Mouse (Mus musculus) cerebellum, adult 11-12 months (tissue): ENCODE results near the gene Celf5.

Experiments used
- DNase-seq: peaks from one replicate; pipeline ENCODE4 v3.0.0; 2022

The Celf5 gene

DNA sequence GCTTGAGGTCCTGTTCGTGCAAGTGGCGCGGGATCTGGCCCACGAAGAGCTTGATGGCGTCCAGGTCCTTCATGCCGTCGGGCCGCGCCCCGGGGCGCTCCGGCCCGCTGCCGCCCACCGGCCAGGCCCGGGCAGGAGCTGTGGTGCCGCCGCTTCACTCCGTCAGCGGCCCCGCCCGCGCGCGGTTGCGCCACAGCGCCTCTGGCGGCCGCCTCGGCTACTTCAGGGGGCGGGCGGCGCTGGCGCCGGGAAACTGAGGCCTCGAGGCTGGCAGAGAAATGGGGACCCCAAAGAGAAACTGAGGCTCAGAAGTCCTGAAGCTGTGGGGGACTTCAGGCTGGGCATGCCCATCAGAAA, at the start of gene Celf5:
Celf5 (minus strand) TSS at position 177 of the 357 bp plus-strand sequence.
- DNase-seq: peak; percentile 70

GRCm38 (mm10) chr10:81526779-81527178, 44.3 kb upstream of the Celf5 start:
- DNase-seq: no peak

GRCm38 (mm10) chr10:81525017-81525694, 42.6 kb upstream of the Celf5 start:
- no peak for DNase-seq

- DNase-seq: no peak
Observed at GRCm38 (mm10) chr10:81524051-81524605, 41.6 kb upstream of the Celf5 start, which contains the start of gene Gna15. TSS of gene Gna15 (minus strand) at chr10:81524225.

DNA sequence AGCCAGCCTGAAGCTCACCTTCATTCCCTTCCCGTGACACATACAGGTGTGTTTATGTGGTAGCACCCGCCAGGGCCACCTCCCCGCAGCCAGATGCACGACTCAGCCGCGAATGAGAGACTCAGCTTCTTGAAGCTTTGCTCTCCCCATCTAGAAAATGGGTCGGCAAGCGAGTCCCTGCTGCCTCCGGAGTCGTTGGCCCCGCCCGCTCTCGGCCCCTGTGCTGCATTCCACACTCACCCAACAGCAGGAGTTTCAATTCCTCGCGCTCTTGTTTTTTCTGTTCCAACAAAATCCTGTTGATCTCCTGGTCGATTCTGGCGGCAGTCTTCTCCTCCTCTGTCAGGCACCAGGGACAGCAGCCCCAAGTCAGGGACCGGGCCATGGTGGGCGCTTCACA, 41.1 kb upstream of the Celf5 start:
- no peak for DNase-seq

DNA sequence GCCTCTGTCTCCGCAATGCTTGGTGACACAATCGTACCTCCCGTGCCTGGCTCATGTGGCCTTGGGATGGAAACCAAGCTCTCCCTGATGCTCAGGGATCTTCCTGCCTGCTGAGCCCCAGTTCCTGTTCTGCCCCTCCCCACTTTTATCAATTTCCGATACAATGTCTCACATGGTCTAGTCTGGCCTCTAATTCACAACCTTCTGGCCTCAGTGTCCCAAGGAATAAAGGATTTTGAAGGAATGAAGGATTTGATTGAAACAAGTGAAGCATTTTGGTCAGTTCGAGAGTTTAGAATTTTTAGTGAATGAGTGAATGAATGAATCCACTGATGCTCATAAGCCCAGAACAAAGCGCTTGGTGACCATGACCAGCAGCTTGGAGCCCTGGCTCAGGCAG, 40.6 kb upstream of the Celf5 start:
- no peak for DNase-seq

DNA sequence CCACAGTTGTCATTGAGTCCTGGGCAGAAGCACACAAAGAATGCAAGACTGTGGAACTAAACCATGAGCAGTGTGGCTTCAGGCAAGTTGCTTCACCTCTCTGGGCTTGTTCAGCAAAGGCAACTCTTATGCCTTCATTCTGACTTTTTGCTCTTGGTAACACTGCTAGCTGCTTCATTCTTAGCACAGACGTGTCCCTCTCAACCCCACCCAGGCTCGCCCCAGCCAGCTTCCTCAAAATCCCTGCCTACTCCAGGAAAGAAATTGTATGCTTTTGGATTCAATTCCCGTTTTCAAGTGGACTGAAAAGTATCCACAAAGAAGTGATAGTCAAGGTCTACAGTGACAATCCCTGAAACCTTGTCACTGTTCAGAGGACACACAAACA, 37.5 kb upstream of the Celf5 start:
- DNase-seq: no peak

GRCm38 (mm10) chr10:81519227-81519977, 36.9 kb upstream of the Celf5 start:
- DNase-seq: no peak

DNA sequence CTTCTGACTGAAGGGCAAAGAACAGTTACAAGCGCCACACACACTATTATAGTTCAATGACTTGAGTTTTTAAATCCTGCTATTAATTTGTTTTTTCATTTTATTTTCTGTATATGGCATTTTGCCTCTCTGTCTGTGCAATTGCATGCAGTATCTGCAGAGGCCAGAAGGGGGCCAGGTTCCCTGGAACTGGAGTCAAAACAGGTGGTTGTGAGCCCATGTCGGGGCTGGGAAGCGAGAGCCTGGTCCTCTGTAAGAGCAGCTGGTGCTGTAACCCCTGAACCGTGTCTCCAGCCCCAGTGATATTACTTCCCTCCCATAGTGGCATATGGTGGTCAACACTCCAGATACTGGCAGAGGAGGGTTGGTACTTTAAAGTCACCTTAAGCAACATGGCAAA, 36.0 kb upstream of the Celf5 start:
- no peak for DNase-seq

GRCm38 (mm10) chr10:81517227-81517626, 34.7 kb upstream of the Celf5 start:
- DNase-seq: no peak

GRCm38 (mm10) chr10:81513798-81514197, 31.3 kb upstream of the Celf5 start:
- no peak for DNase-seq

- no peak for DNase-seq
Observed at GRCm38 (mm10) chr10:81510246-81510810, 27.8 kb upstream of the Celf5 start.

GRCm38 (mm10) chr10:81507691-81508489, 25.4 kb upstream of the Celf5 start:
- DNase-seq: no peak

- no peak for DNase-seq
Observed at GRCm38 (mm10) chr10:81507095-81507494, 24.6 kb upstream of the Celf5 start.

GRCm38 (mm10) chr10:81505016-81505664, 22.6 kb upstream of the Celf5 start:
- DNase-seq: no peak

GRCm38 (mm10) chr10:81502658-81503057, 20.1 kb upstream of the Celf5 start:
- peak; percentile 86 for DNase-seq

GRCm38 (mm10) chr10:81501863-81502262, 19.4 kb upstream of the Celf5 start:
- DNase-seq: peak; percentile 30

DNA sequence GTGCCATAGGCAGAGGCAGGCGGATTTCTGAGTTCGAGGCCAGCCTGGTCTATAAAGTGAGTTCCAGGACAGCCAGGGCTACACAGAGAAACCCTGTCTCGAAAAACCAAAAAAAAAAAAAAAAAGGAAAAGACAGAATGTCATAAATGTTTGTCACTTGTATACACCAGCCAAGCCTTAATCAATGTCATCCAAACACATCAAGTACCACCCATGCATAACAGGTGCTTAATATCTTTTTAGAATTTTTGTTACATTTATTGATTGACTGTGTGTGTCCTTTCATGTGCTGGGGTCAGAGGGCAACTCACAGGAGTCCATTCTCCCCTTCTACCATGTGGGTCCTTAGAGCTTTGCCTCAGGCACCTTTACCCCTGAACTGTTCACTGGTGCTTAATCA, 17.5 kb upstream of the Celf5 start, which contains the start of gene S1pr4:
S1pr4 (minus strand) TSS at position 101 of the 400 bp plus-strand sequence.
- no peak for DNase-seq

- peak; percentile 63 for DNase-seq
Observed at GRCm38 (mm10) chr10:81499250-81499901, 16.9 kb upstream of the Celf5 start.

GRCm38 (mm10) chr10:81498316-81499249, 16.1 kb upstream of the Celf5 start:
- peak; percentile 65 for DNase-seq
